Mouse (Mus musculus) forebrain, embryonic 16.5 days (tissue): Measurements from ENCODE around the gene Sik3. TPM values are rescaled to one million over a fixed set of nuclear protein-coding genes. Genes with fewer than 3 reads are reported as not detected.

ENCODE experiments used
- ATAC-seq: fragments of 200-750 bp; cut with Nextera tagmentation; 2 replicates; pipeline ENCODE4 v1.8.0; 2017; ENCODE audit warnings: mild to moderate bottlenecking, moderate library complexity
- H3K27ac ChIP-seq: fragments of 300-500 bp; sonication (generic); 2 replicates; pipeline ENCODE4 v1.5.1; 2014; ENCODE audit warnings: low read length, control low read depth
- H3K27me3 ChIP-seq: fragments of 300-500 bp; sonication (generic); replicated peaks from 2 replicates; pipeline ENCODE4 v1.6.1; 2014; ENCODE audit warnings: low read length; ENCODE audit not compliant: control insufficient read depth, insufficient read depth
- H3K36me3 ChIP-seq: fragments of 300-500 bp; sonication (generic); 2 replicates; pipeline ENCODE4 v1.6.1; 2014; ENCODE audit not compliant: control insufficient read depth, insufficient read depth
- H3K4me1 ChIP-seq: fragments of 300-500 bp; sonication (generic); replicated peaks from 2 replicates; pipeline ENCODE4 v1.6.1; 2014; ENCODE audit warnings: low read length; ENCODE audit not compliant: control insufficient read depth, insufficient read depth
- H3K4me2 ChIP-seq: fragments of 300-500 bp; sonication (generic); 2 replicates; pipeline ENCODE4 v1.6.1; 2014; ENCODE audit warnings: mild to moderate bottlenecking, low read length, control low read depth
- H3K4me3 ChIP-seq: fragments of 300-500 bp; sonication (generic); replicated peaks from 2 replicates; pipeline ENCODE4 v1.5.1; 2014; ENCODE audit warnings: mild to moderate bottlenecking, low read length, control low read depth
- H3K9ac ChIP-seq: fragments of 300-500 bp; sonication (generic); replicated peaks from 2 replicates; pipeline ENCODE4 v1.6.1; 2014; ENCODE audit warnings: low read depth, low read length, control low read depth
- H3K9me3 ChIP-seq: fragments of 300-500 bp; sonication (generic); 2 replicates; pipeline ENCODE4 v1.6.1; 2016; ENCODE audit warnings: low read length; ENCODE audit not compliant: control insufficient read depth
- WGBS: fragments of 180-500 bp; shearing (Covaris S2); extraction: QIAGEN DNeasy Blood & Tissue Kit; methylation state at CpG from one replicate; pipeline ENCODE4 v1.1.7; 2014; 5-methylcytosine and 5-hydroxymethylcytosine counted together
- polyA plus RNA-seq: library from polyadenylated mRNA; unstranded; fragments of >200 nt; fragmentation: Nextera tagmentation; extraction: Ambion mirVana; gene quantifications from 2 replicates; pipeline ENCODE4 v1.2.1, GENCODE M21; 2015

Sik3 gene
- polyA plus RNA-seq, 1 experiment from 2014 or later, result 5.3 TPM

DNA sequence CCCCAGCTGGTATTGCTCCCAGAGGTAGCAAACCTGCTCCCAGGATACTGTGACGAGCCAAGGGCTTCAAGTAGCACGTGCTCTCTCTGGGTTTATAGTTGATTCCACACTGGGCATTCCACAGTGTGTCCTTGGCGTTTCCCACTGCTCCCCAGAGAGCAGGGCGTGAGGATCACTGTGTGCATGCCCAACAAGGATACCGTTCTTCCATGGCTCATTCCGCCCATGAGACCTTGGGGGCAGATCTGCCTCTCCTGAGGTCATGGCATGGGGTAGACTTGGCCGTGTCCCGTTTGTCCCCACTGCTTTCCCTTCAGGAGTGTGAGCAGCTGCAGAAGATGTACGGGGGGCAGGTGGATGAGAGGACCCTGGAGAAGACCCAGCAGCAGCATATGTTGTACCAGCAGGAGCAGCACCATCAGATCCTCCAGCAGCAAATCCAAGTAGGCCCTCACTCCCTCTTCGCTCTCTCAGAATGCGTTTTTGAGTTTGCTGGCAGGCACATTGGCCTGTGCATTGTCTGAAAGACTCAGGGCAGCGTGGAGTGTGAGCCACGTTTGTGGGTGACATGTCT lies 195.9 kb downstream of the Sik3 start:
- no peak for ATAC-seq
- H3K9ac ChIP-seq, result no peak overlapping the region
- no peak overlapping the region for H3K4me3 ChIP-seq
- no peak overlapping the region for H3K27ac ChIP-seq
- H3K9me3 ChIP-seq, result no peaks in the 10 kb centered on the region
- H3K4me1 ChIP-seq, result no peaks in the 10 kb centered on the region
- H3K36me3 ChIP-seq, result peaks cover 4% of the 10 kb centered on the region; the same call in 1 of the 2 replicates
- no peak overlapping the region for H3K4me2 ChIP-seq
- 88% methylated on average over 13 of the region's 13 CpGs for whole genome bisulfite sequencing
- no peaks in the 10 kb centered on the region for H3K27me3 ChIP-seq

DNA sequence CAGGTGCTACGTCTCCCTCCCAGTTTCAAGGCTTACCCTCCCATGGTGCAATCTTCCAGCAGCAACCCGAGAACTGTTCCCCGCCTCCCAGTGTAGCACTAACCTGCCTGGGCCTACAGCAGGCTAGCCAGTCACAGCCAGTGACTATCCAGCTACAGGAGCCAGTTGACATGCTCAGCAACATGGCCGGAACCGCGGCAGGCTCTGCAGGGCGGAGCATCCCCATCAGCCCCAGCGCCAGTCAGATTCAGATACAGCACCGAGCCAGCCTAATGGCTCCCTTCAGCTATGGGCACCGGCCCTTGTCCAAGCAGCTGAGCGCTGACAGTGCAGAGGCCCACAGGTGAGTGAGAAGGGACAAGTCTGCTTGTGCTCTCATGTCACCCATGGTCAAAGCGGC lies 197.9 kb downstream of the Sik3 start:
- no peak overlapping the region for H3K9ac ChIP-seq
- H3K36me3 ChIP-seq, result no peaks in the 10 kb centered on the region
- no peak overlapping the region for H3K4me2 ChIP-seq
- ATAC-seq, result no peak
- no peaks in the 10 kb centered on the region for H3K4me1 ChIP-seq
- no peaks in the 10 kb centered on the region for H3K27me3 ChIP-seq
- no peak overlapping the region for H3K27ac ChIP-seq
- WGBS, result 95% methylated on average over 12 of the region's 12 CpGs
- no peaks in the 10 kb centered on the region for H3K9me3 ChIP-seq
- no peak overlapping the region for H3K4me3 ChIP-seq

DNA sequence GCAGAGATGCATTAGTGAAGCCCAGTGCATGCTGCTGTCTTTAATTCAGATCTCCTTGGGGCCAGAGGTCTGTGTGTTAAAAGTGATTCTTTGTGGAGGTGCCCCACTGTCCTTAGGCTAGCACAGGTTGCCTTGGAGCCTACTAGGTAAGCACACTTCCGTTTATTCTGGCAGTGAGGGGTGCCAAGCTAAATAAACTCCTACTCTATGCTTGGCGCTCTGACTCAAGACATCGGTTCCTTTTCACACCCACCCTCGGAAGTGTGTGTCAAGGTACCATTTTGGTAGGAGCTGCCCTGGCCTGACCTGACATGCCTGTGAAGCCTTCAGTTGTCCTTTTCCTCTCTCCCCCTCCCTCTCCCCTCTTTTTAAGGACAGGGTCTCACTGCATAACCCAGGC lies 201.7 kb downstream of the Sik3 start:
- no peak for ATAC-seq
- Histone ChIP-seq H3K27ac (no peak overlapping the region), H3K27me3 (no peaks in the 10 kb centered on the region), H3K9me3 (no peaks in the 10 kb centered on the region), H3K4me1 (no peaks in the 10 kb centered on the region), H3K9ac (no peak overlapping the region), H3K4me3 (no peak overlapping the region), H3K4me2 (no peak overlapping the region), H3K36me3 (no peaks in the 10 kb centered on the region)
- WGBS, result 96% methylated on average over 4 of the region's 4 CpGs

DNA sequence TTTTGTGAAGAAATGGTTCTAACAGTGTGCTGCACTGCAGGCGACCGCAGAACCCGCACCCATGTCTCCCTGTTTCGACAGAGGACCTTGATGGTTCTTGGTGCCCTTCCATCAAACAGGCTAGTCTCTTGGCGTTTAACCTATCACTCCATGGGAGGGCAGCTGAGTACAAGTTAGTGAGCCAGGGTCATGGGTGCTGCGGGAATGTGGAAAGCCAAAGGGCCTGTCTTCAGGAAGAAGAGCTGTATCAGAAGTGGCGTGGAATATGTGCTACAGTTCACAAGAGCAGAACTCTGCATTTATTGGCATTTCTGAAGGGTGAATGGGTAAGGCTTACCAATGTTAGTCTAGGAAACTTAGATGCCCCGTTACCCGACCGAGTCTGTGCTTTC lies 202.3 kb downstream of the Sik3 start:
- Histone ChIP-seq H3K9me3 (no peaks in the 10 kb centered on the region), H3K4me2 (no peak overlapping the region), H3K36me3 (no peaks in the 10 kb centered on the region), H3K4me3 (no peak overlapping the region), H3K27ac (no peak overlapping the region), H3K27me3 (no peaks in the 10 kb centered on the region), H3K9ac (no peak overlapping the region), H3K4me1 (no peaks in the 10 kb centered on the region)
- no peak for ATAC-seq
- 97% methylated on average over 10 of the region's 10 CpGs for WGBS

DNA sequence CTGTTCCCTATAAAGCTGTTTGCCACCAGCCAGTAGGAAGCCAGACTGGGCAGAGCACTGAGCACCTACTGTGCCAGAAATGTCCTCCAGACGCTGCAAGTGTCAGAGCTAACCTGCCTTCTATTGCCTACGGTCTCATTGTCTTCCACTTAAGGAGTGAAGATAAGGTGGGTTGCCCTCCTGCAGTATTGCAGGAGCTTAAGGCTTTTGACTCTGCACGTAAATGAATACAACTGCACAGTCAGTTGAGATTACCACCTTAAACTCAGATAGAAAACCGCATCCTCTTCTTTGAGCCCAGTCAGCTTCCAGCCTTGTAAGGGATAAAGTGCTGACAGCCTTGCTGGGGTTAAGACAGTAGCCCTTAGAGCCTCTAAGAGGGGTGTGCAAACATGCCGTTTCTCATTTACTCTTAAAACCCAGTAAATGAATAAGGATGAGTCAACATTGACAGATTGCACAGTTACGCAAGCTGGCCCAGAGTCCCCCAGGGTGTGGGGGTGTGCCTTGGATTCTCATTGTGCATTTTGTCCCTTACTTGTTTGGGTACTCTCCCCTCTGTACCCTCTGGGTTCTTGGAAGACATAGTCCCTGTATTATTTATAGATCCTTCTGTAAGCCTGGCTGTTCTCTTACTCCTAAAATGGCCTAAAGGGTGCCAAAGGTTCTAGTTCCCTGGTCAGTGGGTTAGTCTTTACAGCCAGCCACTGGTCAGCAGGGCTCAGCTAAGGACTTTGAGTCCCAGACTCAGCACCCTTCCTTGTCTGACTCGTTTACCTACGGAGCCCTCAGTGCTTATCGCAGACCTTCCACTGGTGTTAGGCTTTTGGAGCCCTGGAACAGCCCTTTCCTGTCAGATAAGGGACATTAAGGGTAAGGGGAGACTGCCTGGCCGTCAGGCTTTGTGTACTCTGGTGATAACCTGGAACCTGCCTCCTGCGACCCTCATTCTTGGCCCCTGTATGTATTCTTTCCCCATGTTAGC lies 203.0 kb downstream of the Sik3 start:
- Histone ChIP-seq H3K4me2 (no peak overlapping the region), H3K4me3 (no peak overlapping the region), H3K27me3 (no peaks in the 10 kb centered on the region), H3K9ac (no peak overlapping the region), H3K9me3 (no peaks in the 10 kb centered on the region), H3K36me3 (peaks cover 3% of the 10 kb centered on the region; the same call in 1 of the 2 replicates), H3K27ac (no peak overlapping the region), H3K4me1 (no peaks in the 10 kb centered on the region)
- WGBS, result 90% methylated on average over 11 of the region's 11 CpGs
- no peak for ATAC-seq

DNA sequence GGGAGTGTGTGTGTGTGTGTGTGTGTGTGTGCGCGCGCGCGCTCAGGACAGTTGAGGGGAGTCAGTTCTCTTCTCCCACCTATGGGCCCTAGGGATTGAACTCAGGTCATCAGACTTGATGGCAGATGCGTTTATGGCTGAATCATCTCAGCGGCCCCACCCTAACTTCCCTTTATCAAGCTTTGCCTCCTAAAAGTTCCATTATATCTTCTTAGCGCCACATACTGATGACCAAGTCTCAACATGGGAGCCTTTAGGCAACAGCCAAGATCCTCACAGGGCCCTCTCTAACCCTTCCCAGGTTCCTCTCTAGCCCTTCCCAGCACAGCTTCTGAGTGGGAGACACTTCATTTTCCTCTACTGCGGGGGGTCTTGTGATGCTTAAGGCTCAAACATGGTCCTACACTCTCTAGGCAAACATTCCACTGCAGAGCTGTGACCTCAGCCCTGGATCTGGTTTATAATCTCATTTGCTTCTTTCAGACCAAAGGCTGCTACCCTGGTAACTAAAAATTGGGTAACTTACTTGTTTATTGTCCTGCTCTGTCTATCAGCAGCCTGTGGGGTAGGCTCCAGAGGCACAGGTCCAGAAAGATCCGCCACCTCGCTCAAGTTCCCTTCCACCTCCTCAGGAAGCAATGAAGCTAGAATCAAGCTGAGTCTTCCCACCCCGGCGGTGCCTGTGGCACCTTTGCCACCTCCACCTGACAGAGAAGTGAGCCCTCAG lies 204.3 kb downstream of the Sik3 start:
- no peak overlapping the region for H3K4me2 ChIP-seq
- no peak overlapping the region for H3K9ac ChIP-seq
- ATAC-seq, result no peak
- H3K4me1 ChIP-seq, result no peaks in the 10 kb centered on the region
- no peak overlapping the region for H3K4me3 ChIP-seq
- H3K27me3 ChIP-seq, result no peaks in the 10 kb centered on the region
- H3K9me3 ChIP-seq, result no peaks in the 10 kb centered on the region
- H3K36me3 ChIP-seq, result peaks cover 9% of the 10 kb centered on the region
- 95% methylated on average over 13 of the region's 13 CpGs for WGBS
- H3K27ac ChIP-seq, result no peak overlapping the region

DNA sequence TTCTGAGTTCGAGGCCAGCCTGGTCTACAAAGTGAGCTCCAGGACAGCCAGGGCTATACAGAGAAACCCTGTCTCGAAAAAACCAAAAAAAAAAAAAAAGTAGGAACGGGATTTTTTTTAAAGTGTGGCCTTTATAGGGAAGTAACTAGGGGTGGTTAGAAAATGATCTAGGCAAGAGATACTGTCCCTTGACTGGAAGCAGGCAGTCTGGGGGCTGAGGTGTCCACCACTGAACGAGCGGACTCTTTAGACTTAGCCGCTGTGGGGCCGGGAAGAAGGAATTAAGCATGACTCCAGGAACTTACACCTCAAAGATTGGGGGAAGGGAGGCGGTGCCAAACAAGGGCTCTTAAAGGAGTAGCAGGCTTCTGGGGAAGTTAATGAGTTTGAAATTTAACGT lies 205.6 kb downstream of the Sik3 start:
- no peaks in the 10 kb centered on the region for H3K9me3 ChIP-seq
- H3K27ac ChIP-seq, result no peak overlapping the region
- no peak overlapping the region for H3K9ac ChIP-seq
- H3K4me2 ChIP-seq, result no peak overlapping the region
- ATAC-seq, result no peak
- 84% methylated on average over 9 of the region's 9 CpGs for WGBS
- no peaks in the 10 kb centered on the region for H3K27me3 ChIP-seq
- no peak overlapping the region for H3K4me3 ChIP-seq
- H3K36me3 ChIP-seq, result peaks cover 14% of the 10 kb centered on the region
- H3K4me1 ChIP-seq, result no peaks in the 10 kb centered on the region

DNA sequence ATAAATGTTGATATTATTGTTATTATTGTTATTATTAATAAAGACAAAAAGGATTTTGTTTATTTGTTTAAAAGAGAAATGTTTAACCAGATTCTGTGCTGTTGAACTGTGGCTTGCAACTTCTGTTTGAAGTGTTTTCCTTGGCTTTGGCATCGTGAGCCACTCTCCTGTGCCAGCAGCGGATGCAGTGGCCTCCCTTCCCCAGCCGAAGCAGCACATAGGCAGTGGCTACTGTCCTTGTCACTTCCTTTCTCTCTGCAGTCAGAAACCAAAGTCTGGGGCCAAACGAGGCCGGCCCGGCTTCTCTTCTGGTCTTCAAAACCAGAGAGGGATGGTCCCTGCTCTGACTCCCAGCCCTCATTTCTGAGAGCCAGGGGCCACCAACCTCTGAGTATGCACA lies 210.5 kb downstream of the Sik3 start:
- no peak overlapping the region for H3K9ac ChIP-seq
- no peak for ATAC-seq
- 84% methylated on average over 6 of the region's 6 CpGs for WGBS
- no peaks in the 10 kb centered on the region for H3K4me1 ChIP-seq
- H3K4me3 ChIP-seq, result no peak overlapping the region
- H3K27ac ChIP-seq, result no peak overlapping the region
- H3K27me3 ChIP-seq, result no peaks in the 10 kb centered on the region
- H3K9me3 ChIP-seq, result no peaks in the 10 kb centered on the region
- H3K4me2 ChIP-seq, result no peak overlapping the region
- peaks cover 14% of the 10 kb centered on the region for H3K36me3 ChIP-seq

DNA sequence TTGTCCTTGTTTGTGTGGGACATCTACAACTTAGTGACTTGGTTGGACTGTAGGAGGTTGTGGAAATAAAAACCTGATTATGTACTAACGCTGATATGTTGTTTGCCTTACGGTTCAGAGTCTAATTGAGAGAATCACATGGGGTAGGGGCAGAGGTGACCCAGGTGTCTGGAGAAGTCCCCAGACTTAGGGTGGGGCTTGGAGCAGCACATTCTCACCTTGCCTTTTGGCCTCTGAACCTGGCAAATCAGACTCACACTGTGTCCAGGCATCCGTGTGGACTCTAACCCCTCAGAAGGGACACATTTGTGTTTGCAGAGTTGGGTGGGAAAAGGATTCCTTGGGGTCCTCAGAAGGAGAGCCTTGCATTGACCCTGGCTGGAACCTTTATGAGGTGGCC lies 211.5 kb downstream of the Sik3 start:
- no peak overlapping the region for H3K4me2 ChIP-seq
- 0 out of 2 replicates have a peak, but pooled peaks cover 2% of the 10 kb centered on the region for H3K27me3 ChIP-seq
- no peak overlapping the region for H3K9ac ChIP-seq
- no peak for ATAC-seq
- H3K4me3 ChIP-seq, result no peak overlapping the region
- no peaks in the 10 kb centered on the region for H3K4me1 ChIP-seq
- H3K36me3 ChIP-seq, result peaks cover 14% of the 10 kb centered on the region
- no peaks in the 10 kb centered on the region for H3K9me3 ChIP-seq
- no peak overlapping the region for H3K27ac ChIP-seq
- 91% methylated on average over 3 of the region's 3 CpGs for WGBS
